Mouse (Mus musculus): ENCODE data around the gene Rasgrp3. TPM values are rescaled to one million over a fixed set of nuclear protein-coding genes. Genes with fewer than 3 reads are reported as not detected.

Gene Rasgrp3
- total RNA-seq, 2 experiments from 2014 or later, result 27.7 to 29.0 TPM

DNA sequence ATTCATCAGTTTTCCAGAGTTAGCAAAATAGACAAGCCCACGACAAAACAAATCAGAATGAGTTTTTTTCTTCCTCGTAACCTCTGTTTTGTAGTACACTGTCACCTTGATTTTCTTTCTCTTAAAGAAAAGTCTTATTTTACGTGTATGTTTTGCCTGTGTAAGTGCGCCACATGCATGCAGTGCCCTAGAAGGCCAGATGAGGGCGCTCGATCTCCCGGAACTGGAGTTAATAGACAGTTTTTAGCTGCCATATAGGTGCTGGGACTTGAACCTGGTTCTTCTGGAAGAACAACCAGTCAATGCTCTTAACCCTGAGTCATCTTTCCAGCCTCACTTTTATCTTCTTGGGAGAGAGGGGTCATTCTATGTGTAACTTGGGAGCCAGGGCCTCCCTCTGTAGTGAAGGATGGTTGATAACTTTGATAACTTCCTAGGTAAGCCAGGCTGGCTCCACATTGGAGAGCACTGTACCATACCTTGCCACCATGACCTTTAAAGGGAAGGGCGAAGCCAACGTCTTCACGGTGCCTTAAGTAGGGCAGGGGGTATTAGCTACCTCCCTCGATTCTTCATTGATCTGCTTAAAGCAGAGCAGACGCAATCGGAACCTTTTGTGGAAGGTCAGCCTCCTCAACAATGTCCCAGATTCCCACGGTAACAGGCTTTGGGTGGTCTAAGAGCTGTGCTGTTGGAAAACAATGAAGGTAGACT lies 93.7 kb downstream of the Rasgrp3 start:
- no peak for DNase-seq
- intact Hi-C loops (cut with DNase I; ENCODE audit: low total_unique reads), result no loop called here

DNA sequence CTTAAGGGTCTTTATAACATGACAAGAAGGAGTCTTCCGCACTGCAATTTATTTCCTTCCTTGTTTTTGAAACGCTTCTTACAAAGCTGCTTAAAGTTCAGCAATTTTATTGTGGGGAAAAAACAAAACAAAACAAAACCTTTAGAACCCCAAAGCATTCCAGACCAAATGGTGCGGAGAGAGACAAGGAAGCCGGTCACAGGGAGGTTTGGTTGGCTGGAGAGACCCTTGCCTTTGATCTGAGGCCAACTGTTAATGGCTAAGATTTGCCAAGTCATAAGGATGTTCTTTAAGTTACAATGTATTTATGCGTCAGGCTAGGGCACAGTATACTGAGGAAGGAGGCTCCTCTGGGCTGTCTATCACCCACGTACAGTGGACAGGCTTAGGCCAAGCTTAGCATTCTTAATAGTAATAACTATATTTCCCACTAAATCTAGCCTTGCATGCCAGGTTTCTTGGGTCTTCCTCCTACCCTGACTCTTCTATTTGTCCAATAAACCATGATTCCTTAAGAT lies 96.8 kb downstream of the Rasgrp3 start:
- intact Hi-C loops (cut with DNase I; ENCODE audit: low total_unique reads), result loop anchor here (10.0 kb wide), 1 partner anchor 138 kb away; no protein-coding TSS in a partner anchor
- no peak for DNase-seq

DNA sequence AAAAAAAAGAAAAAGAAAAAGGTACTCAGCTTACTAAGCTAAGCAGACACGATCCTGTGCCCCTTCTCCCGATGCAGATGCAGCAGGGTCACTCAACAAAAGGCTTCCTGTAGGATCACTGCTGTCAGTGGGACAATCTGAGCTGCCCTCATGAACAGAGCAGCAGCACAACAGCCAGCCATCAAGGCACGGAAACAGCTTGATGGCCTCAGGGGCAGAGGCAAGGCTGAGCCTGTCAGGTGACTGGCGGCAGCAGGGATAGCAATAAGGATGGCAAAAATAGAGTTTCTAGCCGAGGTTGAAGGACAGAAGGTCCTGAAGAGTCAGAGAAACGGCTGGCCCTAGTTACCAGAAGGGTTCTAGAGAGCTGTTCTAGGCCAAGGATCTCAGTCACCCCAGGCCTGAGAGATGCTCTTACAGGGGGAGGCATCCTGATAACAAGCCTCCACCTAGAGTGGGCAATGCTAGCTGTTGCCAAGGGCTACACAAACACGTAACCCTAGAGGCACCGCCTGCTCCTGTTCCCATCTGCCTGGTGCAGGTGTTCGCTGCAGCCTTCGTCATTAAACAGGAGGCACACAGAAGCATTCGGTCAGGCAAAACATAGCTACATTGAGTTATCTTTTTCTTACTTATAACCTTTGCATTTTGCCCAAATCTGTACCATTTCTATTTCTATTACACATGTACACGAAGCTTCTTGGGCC lies 98.8 kb downstream of the Rasgrp3 start:
- DNase-seq, result no peak

DNA sequence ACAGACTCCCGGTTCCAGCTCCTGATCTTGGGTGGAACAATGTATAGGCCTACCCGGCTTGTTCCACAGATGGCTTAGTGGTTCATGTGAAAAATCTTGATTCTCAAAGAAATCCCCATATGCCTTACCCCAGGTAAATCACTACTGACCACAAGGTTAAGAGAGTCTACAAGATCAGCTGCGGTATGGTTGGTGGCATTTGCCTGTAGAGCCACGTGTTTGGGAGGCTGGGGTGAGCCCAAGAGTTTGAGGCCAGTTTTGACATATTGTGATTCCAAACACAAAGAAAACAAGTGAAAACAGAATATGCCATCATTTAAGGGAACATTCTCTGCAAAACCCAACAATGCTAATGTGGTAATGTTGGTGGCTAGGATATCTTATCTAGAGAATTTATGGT lies 99.9 kb downstream of the Rasgrp3 start:
- intact Hi-C loops (cut with DNase I; ENCODE audit: low total_unique reads), result loop anchor here (10.0 kb wide), 1 partner anchor 141 kb away; no protein-coding TSS in a partner anchor
- DNase-seq, result no peak

More for the DNA sequence above, 98.8 kb downstream of the Rasgrp3 start:
- intact Hi-C loops (cut with DNase I; ENCODE audit: low total_unique reads), result loop anchor here (10.0 kb wide), 1 partner anchor 140 kb away; no protein-coding TSS in a partner anchor

DNA sequence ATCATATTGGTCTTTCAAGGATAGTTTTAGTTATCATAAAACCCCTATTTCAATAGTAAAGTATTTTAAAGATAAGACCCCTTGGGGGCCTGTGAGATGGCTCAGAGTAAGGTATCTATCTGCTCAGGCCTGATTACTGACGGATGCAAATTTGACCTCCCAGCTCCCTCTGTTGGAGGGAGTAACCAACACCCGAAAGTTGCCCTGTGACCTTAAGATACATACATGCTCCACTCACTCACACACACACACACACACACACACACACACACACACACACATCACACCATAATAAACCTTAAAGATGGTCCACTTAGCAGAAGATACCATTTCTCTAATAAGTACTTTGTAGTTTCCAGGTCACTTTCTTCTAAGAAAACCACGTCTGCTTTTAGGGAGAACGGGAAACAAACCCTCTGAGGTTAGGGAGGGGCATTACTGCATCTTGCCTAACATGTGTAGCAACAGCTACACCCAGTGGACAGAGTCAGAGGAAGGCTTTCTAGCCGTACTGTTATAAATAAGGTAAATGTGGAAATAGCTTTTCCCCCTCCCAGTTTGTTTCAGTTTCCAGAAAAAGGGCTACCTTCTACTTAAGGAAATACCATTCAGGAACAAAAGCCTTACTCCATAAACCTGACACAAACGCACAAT lies 100.8 kb downstream of the Rasgrp3 start:
- intact Hi-C loops (cut with DNase I; ENCODE audit: low total_unique reads), result loop anchor here (10.0 kb wide), 1 partner anchor 142 kb away; no protein-coding TSS in a partner anchor
- DNase-seq, result no peak

DNA sequence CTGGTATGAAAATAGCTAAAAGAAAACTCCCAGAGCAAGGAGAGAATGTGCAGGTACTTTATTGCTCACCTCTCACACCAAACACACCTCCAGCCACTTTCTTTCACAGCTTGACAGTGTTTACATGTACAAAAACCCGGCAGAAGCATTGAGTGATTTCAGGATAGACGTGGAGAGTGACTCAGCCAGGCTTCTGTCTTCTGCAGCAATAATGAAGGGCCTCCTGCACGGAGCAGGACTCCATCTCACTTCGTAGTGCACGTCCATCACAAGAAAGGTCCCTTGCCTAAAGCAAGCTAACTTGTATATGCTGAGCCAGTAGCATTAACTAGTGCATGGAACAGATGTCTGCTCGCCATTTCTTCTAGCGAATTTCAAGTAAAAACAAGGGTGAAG lies 101.4 kb downstream of the Rasgrp3 start:
- DNase-seq, result no peak
- intact Hi-C loops (cut with DNase I; ENCODE audit: low total_unique reads), result loop anchor here (10.0 kb wide), 1 partner anchor 142 kb away; no protein-coding TSS in a partner anchor

DNA sequence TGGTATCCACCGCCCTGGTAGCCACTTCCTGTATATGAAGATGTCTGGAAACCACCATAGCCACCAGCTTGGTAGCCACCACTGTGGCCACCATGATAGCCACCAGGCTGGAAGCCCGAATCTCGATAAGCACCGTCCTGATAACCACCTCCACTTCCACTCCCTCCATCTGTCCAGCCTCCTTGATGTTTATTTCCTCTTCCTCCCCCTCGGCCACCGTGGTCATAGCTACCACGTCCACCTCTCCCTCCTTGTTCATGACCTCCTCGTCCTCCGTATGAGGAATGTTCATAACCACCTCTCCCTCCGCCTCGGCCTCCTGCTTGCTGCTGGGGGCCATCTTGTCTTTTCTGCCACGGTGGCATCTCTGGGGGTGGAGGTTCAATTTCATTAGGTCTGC lies 102.7 kb downstream of the Rasgrp3 start:
- DNase-seq, result no peak
- intact Hi-C loops (cut with DNase I; ENCODE audit: low total_unique reads), result loop anchor here (10.0 kb wide), 1 partner anchor 144 kb away; no protein-coding TSS in a partner anchor

DNA sequence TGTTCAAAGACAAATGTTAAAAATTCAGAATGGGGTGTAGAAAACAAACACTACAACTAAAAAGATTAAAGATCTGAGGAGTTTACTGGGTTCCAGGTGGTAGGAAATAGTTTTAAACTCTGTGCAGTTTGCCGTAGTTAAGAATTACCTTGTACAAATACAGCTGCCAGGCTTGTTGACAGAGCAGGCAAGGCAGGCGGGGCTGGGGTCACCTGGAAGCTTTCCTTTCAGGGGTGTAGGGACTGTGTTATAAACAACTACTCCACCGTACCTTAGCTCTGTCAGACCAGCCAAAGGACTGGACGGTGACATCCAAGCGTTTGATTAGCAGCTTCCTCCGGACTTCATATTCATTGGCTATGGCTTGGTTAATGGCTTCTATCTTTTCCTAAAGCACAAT lies 103.4 kb downstream of the Rasgrp3 start:
- intact Hi-C loops (cut with DNase I; ENCODE audit: low total_unique reads), result loop anchor here (10.0 kb wide), 1 partner anchor 144 kb away; no protein-coding TSS in a partner anchor
- DNase-seq, result no peak

DNA sequence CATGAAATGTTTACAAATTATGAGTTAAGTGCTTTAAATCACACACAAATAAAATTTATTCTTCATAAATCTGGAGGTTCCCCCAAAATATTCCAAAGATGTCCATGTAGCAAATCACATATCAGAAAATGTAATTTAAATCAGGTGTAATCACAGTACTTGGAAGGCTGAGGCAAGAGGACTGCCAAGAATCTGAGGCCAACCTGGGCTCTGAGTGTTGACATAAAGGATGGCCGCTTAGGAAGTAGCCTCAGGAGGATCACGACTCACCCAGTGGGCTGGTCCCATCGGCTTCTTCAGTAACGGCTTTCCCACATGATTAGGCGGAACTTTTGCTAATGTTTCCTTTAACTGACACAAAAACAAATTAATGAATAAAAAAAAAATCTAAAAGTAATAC lies 104.1 kb downstream of the Rasgrp3 start:
- intact Hi-C loops (cut with DNase I; ENCODE audit: low total_unique reads), result loop anchor here (10.0 kb wide), 1 partner anchor 145 kb away; no protein-coding TSS in a partner anchor
- DNase-seq, result no peak

DNA sequence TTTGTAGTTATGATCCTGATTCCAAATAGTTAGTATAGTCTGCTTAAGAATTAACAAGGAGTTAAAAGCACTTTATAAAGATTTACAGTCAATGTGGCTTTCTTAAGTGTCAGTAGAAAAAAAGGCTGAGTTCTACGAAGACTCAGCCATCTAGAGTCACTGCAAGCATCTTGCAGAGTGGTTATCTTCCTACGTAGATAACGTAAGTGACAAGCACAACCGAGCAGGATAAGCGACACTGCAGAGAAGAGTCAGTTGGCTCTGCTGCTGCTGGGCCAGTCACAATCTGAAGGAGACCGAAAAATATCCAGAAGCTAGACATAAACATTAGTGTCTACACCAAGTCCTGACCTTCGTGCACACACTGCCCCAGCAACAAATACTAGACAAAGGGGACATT lies 107.7 kb downstream of the Rasgrp3 start:
- no peak for DNase-seq
- intact Hi-C loops (cut with DNase I; ENCODE audit: low total_unique reads), result no loop called here

DNA sequence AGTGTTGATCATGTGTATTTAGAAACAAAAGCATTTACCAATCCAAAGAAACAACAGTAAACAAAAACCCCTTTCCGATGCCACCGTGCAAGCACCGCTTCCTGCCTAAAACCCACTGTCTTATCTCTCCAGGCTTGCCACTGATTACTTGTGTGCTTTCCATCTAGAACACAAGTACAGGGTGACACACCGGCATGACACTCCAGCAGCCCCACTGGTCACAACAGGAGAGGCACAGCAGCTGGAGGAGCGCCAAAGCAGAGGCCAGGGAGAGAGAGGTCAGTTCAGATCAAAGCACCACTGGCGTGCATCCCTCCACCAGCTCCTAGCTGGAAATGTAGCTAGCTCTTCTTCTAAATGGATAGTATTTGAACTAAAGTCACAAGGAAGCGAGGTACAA lies 108.6 kb downstream of the Rasgrp3 start:
- intact Hi-C loops (cut with DNase I; ENCODE audit: low total_unique reads), result no loop called here
- no peak for DNase-seq

DNA sequence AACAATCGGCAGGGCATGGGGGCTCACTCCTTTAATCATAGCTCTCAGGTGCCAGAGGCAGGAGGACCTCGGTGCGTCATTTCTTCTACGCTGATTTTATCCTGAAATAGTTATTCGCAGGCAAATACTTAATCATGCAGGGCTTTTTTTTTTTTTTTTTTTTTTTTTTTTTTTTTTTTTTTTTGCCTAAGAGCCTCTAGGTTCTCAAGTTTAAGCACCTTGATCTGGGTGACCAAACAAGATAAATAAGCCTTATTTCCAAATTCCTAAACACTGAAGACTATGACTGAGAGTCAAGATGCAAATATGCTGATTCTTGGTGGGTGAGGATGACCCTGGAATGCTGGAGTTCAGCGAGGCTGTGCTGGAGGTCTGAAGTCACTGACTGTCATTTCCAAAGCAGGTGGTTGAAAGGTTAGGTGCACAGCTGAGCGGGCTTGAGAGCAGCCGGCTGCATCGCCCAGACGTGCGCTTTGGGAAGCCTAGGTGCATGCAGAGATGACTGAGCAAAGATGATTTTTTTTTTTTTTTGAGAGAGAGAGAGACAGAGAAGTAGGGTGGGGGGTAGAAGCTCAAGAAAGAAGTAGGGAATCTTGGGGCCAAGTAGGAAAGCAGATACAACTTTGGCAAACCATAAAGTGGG lies 115.2 kb downstream of the Rasgrp3 start:
- intact Hi-C loops (cut with DNase I; ENCODE audit: low total_unique reads), result no loop called here
- DNase-seq, result no peak

DNA sequence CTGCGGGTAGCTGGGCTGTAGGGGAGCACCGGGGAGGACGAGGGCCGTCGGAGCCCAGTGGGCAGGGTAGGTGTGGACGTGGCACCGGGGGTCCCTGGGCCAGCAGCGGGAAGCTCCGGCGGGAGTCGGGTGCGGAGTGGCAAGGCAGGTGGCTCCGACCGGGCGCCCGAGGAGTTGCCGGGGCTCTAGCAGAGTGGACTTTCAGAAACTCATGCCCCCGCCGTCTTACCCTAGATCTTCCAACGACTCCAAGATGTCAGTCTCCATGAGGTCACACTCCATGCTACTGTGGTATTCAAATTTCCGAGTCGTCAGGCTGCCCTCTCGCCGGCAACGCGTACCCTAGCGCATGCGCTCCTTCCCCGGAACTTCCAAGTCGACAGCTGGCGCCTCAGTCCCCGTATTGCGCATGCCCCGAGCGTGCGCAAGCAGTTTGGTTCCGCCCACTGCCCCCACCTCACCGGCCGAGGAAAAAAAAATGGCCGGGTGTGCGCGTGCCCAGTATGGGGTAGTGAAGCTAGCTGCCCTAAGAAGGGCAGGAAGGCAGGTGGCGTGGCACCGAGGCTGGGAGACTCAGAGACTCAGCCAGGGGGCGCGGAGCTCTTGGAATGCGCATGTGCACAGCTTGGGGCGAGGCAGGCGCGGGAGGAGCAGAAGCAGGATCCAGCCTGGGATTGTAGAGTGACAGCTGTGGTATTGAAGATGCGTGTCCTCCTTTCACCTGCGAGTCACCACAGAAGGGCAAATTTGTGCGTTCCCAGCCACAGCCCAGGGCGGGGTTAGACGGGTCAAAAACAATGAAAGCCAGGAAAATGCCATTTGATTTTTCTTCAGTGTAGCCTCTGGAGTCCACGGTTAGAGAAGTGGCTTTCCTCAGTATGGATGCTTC lies 116.1 kb downstream of the Rasgrp3 start, which contains the start of gene Fam98a:
TSS of gene Fam98a (minus strand) at position 435 of the 889 bp plus-strand sequence.
- intact Hi-C loops (cut with DNase I; ENCODE audit: low total_unique reads), result no loop called here

DNA sequence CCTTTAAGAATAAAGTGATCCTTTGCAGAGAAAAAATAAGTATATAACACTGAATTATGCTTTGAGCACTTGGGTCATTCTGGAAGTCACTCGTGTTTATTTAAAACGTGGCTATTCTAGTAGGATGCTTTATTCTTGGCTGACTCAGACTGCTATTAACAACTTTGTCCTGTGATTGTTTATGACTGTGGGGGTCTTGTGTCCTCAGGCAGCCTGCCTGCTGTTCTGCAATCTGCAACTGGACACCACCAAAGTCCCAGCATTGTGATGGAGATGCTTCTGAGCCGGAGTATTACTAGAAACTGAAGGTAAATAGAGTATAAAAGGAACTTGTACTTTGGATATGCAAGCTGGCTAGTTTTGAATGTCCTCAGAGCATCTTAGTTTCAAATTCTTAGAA lies 121.3 kb downstream of the Rasgrp3 start:
- intact Hi-C loops (cut with DNase I; ENCODE audit: low total_unique reads), result no loop called here
- DNase-seq, result no peak

More for the DNA sequence above, 116.1 kb downstream of the Rasgrp3 start, which contains the start of gene Fam98a:
- DNase-seq, result peak; percentile 98

DNA sequence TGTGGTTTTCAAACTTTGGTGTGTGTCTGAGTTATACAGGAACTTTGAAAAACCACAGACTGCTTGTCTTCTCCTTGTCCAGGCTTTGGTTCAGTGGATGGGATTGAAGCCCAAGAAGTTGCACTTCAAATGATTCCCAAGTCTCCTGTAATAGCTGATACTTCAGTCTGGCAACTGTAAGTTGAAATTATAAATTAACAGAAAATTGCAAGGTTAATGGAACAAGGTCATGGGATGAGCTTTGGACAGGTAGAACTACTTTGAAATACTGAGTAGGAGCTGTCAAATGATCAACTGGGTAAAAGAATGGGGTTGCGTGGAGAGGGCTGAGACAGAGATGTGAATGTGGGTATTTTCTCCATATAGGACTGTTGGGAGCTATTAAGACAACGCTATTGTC lies 122.3 kb downstream of the Rasgrp3 start:
- intact Hi-C loops (cut with DNase I; ENCODE audit: low total_unique reads), result no loop called here
- DNase-seq, result no peak

DNA sequence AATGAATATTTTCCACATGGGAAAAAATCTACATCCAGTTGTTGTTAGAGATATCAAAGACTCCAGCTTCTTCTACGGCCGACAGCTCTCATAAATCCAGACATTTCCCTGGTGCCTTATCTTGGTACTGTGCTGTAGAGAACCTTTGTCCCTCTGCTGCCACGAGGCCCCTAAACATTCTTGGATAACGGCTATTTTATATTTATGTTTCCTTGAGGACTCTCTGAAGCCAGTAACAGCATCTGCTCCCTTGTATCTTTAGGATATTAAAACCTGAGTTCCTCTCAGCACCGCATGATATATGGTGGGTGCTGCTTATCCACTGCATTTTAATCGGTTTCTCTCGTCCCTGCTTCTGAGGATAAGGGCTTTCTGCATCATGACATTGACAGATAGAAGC lies 139.9 kb downstream of the Rasgrp3 start:
- intact Hi-C loops (cut with DNase I; ENCODE audit: low total_unique reads), result no loop called here
- no peak for DNase-seq
